Mouse (Mus musculus): ENCODE measurements around the gene Cacul1. TPM values are rescaled to one million over a fixed set of nuclear protein-coding genes. Genes with fewer than 3 reads are reported as not detected.

Gene Cacul1
- total RNA-seq, 2 experiments from 2014 or later = 19.8 to 38.6 TPM

Other genes with a start within 250 kb of the Cacul1 start
- gene Prlhr, start 112.7 kb downstream of the Cacul1 start, total RNA-seq (2014; fragmentation: Nextera tagmentation) = not detected in 2 replicates
- not detected in 2 replicates for gene Prlhr, start 112.7 kb downstream of the Cacul1 start, total RNA-seq (2017)
- gene Nanos1, start 175.0 kb upstream of the Cacul1 start, total RNA-seq (2014; fragmentation: Nextera tagmentation) = 1.2 and 2.5 TPM in 2 replicates
- gene Nanos1, start 175.0 kb upstream of the Cacul1 start, total RNA-seq (2017) = 1.2 and 1.5 TPM in 2 replicates
- 344 and 346 TPM in 2 replicates for gene Eif3a, start 209.6 kb upstream of the Cacul1 start, total RNA-seq (2014; fragmentation: Nextera tagmentation)
- 570 and 597 TPM in 2 replicates for gene Eif3a, start 209.6 kb upstream of the Cacul1 start, total RNA-seq (2017)
- gene Fam45a, start 230.6 kb upstream of the Cacul1 start, total RNA-seq (2014; fragmentation: Nextera tagmentation) = 27.2 and 27.6 TPM in 2 replicates
- 22.0 and 38.4 TPM in 2 replicates for gene Fam45a, start 230.6 kb upstream of the Cacul1 start, total RNA-seq (2017)